Mouse (Mus musculus): Measurements from ENCODE around the gene Crocc2.

GRCm38 (mm10) chr1:93118816-93119215 lies 49.7 kb upstream of the Crocc2 start:
- TF ChIP-seq POLR2A (IDR thresholded peaks at IDR 0.05; ENCODE audit: control insufficient read depth in 1 of 2, insufficient read depth in 1 of 2, low read depth in 1 of 2, low read length in 2 of 2, poor library complexity in 1 of 2), result no peak
- TF ChIP-seq CTCF (IDR thresholded peaks at IDR 0.05 in 2 of 3, conservative IDR thresholded peaks at IDR 0.05 in 1 of 3; ENCODE audit: control insufficient read depth in 1 of 3, insufficient read depth in 1 of 3, low read depth in 2 of 3, low read length in 3 of 3, poor library complexity in 1 of 3, severe bottlenecking in 1 of 3), result no peak
- no peak for TF ChIP-seq USF1 (IDR thresholded peaks at IDR 0.05; ENCODE audit: low read depth, low read length)
- TF ChIP-seq MAX (IDR thresholded peaks at IDR 0.05; ENCODE audit: low read length), result no peak
- no peak for TF ChIP-seq POLR2AphosphoS5 (IDR thresholded peaks at IDR 0.05; ENCODE audit: borderline replicate concordance, low read depth, low read length)
- no peak for TF ChIP-seq RAD21 (IDR thresholded peaks at IDR 0.05; ENCODE audit: low read depth, low read length)
- no peak for TF ChIP-seq MEF2A (IDR thresholded peaks at IDR 0.05; ENCODE audit: extremely low read depth, insufficient replicate concordance, low read depth, low read length, poor library complexity, severe bottlenecking)
- no peak for TF ChIP-seq TAL1 (IDR thresholded peaks at IDR 0.05; ENCODE audit: low read length)
- TF ChIP-seq TBP (IDR thresholded peaks at IDR 0.05; ENCODE audit: low read depth, low read length), result no peak
- TF ChIP-seq ZNF384 (IDR thresholded peaks at IDR 0.05; ENCODE audit: low read depth, low read length), result no peak
- no peak for TF ChIP-seq ZC3H11A (IDR thresholded peaks at IDR 0.05; ENCODE audit: low read depth, low read length)
- no peak for TF ChIP-seq SIN3A (IDR thresholded peaks at IDR 0.05; ENCODE audit: low read length)
- TF ChIP-seq KAT2A (conservative IDR thresholded peaks at IDR 0.05; ENCODE audit: low read depth, low read length), result no peak
- TF ChIP-seq TCF12 (IDR thresholded peaks at IDR 0.05; ENCODE audit: low read depth, low read length), result no peak
